Mouse (Mus musculus): ENCODE measurements at regions not wholly inside any gene's neighbourhood (a gene's known extent, or its start where the extent isn't known, plus 50 kb on each side); places are given as distances from the start of the nearest gene placed in this dataset.

GRCm38 (mm10) chr2:75452274-75453148 lies 206.6 kb upstream of the Hnrnpa3 start:
- no peak overlapping the region for H3K4me2 ChIP-seq (ENCODE audit: low read depth, low read length)
- H3K4me1 ChIP-seq (ENCODE audit: control insufficient read depth, insufficient read depth, low read length): no peaks in the 10 kb centered on the region
- H3K27me3 ChIP-seq (ENCODE audit: control insufficient read depth, insufficient read depth, low read length): no peaks in the 10 kb centered on the region
- H3K36me3 ChIP-seq (replicated peaks; ENCODE audit: control insufficient read depth, insufficient read depth, low read depth, low read length): no peaks in the 10 kb centered on the region
- WGBS: 66% methylated on average over 7 of the region's 7 CpGs
- ATAC-seq (replicated peaks; ENCODE audit: insufficient number of reproducible peaks, low FRiP score, low TSS enrichment, low read depth): no peak
- no peak for DNase-seq (ENCODE audit: low spot score)
- H3K4me3 ChIP-seq (ENCODE audit: low read depth, low read length): no peak overlapping the region
- no peak overlapping the region for H3K9ac ChIP-seq (replicated peaks; ENCODE audit: low read length)
- no peak overlapping the region for H3K27ac ChIP-seq (replicated peaks; ENCODE audit: low read depth, low read length)
- no peaks in the 10 kb centered on the region for H3K9me3 ChIP-seq (replicated peaks; ENCODE audit: control insufficient read depth, low read length)

DNA sequence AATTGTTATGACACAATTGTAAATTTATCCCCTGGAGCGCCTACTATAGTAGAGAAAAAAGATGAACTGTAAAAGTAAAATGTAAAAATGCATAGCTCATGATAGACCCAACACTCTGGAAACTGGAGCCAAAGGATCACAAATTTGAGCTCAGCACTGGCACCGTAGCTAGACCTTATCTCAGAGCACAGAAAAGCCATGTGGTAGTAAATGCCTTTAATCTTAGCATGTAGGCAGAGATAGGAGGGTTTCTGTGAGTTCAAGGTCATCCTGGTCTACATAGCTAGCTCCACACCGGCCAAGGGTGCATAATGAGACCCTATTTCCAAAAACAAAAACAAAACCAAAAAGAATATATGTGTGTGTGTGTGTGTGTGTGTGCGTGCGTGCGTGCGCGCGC lies 203.6 kb upstream of the Hnrnpa3 start:
- ATAC-seq (replicated peaks; ENCODE audit: insufficient number of reproducible peaks, low FRiP score, low TSS enrichment, low read depth) (no peak), DNase-seq (ENCODE audit: low spot score) (no peak)
- no peak overlapping the region for H3K27ac ChIP-seq (replicated peaks; ENCODE audit: low read depth, low read length)
- H3K4me3 ChIP-seq (ENCODE audit: low read depth, low read length): no peak overlapping the region
- H3K9ac ChIP-seq (replicated peaks; ENCODE audit: low read length): no peak overlapping the region
- 95% methylated on average over 9 of the region's 9 CpGs for WGBS
- H3K36me3 ChIP-seq (replicated peaks; ENCODE audit: control insufficient read depth, insufficient read depth, low read depth, low read length): no peaks in the 10 kb centered on the region
- H3K4me1 ChIP-seq (ENCODE audit: control insufficient read depth, insufficient read depth, low read length): no peaks in the 10 kb centered on the region
- H3K4me2 ChIP-seq (ENCODE audit: low read depth, low read length): no peak overlapping the region
- no peaks in the 10 kb centered on the region for H3K27me3 ChIP-seq (ENCODE audit: control insufficient read depth, insufficient read depth, low read length)
- H3K9me3 ChIP-seq (replicated peaks; ENCODE audit: control insufficient read depth, low read length): no peaks in the 10 kb centered on the region

- 67% methylated on average over 1 of the region's 1 CpGs for WGBS
- Histone ChIP-seq H3K4me3 (ENCODE audit: low read depth, low read length) (no peak overlapping the region), H3K27me3 (ENCODE audit: control insufficient read depth, insufficient read depth, low read length) (no peaks in the 10 kb centered on the region), H3K4me1 (ENCODE audit: control insufficient read depth, insufficient read depth, low read length) (no peaks in the 10 kb centered on the region), H3K27ac (replicated peaks; ENCODE audit: low read depth, low read length) (no peak overlapping the region), H3K9ac (replicated peaks; ENCODE audit: low read length) (no peak overlapping the region), H3K4me2 (ENCODE audit: low read depth, low read length) (no peak overlapping the region), H3K9me3 (replicated peaks; ENCODE audit: control insufficient read depth, low read length) (no peaks in the 10 kb centered on the region), H3K36me3 (replicated peaks; ENCODE audit: control insufficient read depth, insufficient read depth, low read depth, low read length) (no peaks in the 10 kb centered on the region)
- ATAC-seq (replicated peaks; ENCODE audit: insufficient number of reproducible peaks, low FRiP score, low TSS enrichment, low read depth): no peak
- DNase-seq (ENCODE audit: low spot score): no peak
Measured at GRCm38 (mm10) chr2:75456272-75456671, 202.8 kb upstream of the Hnrnpa3 start.

GRCm38 (mm10) chr2:75457423-75457822 lies 201.6 kb upstream of the Hnrnpa3 start:
- Histone ChIP-seq H3K27me3 (ENCODE audit: control insufficient read depth, insufficient read depth, low read length) (no peaks in the 10 kb centered on the region), H3K9me3 (replicated peaks; ENCODE audit: control insufficient read depth, low read length) (no peaks in the 10 kb centered on the region), H3K27ac (replicated peaks; ENCODE audit: low read depth, low read length) (no peak overlapping the region), H3K4me1 (ENCODE audit: control insufficient read depth, insufficient read depth, low read length) (no peaks in the 10 kb centered on the region), H3K4me2 (ENCODE audit: low read depth, low read length) (no peak overlapping the region), H3K9ac (replicated peaks; ENCODE audit: low read length) (no peak overlapping the region), H3K36me3 (replicated peaks; ENCODE audit: control insufficient read depth, insufficient read depth, low read depth, low read length) (no peaks in the 10 kb centered on the region), H3K4me3 (ENCODE audit: low read depth, low read length) (no peak overlapping the region)
- DNase-seq (ENCODE audit: low spot score): no peak
- no peak for ATAC-seq (replicated peaks; ENCODE audit: insufficient number of reproducible peaks, low FRiP score, low TSS enrichment, low read depth)
- 89% methylated on average over 3 of the region's 3 CpGs for WGBS

DNA sequence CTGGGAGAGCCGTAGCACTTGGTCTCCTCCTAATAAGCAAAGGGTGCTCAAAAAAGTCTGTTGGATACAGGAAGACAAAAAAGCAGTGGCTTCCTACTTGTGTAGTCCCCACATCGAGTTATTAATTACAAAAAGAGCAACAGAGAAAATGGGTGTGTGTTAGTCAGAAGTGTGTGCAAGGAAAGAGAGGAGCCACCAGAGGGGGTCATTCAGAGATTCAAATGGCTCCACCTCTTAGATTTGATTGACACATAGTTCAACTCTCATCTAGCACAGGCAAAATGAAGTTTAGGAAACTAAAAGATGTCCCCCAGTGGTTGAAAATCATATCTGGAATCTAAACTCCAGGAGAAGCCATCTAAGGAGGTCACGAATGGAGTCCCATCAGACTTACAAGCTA lies 200.2 kb upstream of the Hnrnpa3 start:
- DNase-seq (ENCODE audit: low spot score) (no peak), ATAC-seq (replicated peaks; ENCODE audit: insufficient number of reproducible peaks, low FRiP score, low TSS enrichment, low read depth) (no peak)
- WGBS: 89% methylated on average over 3 of the region's 3 CpGs
- Histone ChIP-seq H3K27me3 (ENCODE audit: control insufficient read depth, insufficient read depth, low read length) (no peaks in the 10 kb centered on the region), H3K4me3 (ENCODE audit: low read depth, low read length) (no peak overlapping the region), H3K9me3 (replicated peaks; ENCODE audit: control insufficient read depth, low read length) (no peaks in the 10 kb centered on the region), H3K4me1 (ENCODE audit: control insufficient read depth, insufficient read depth, low read length) (no peaks in the 10 kb centered on the region), H3K27ac (replicated peaks; ENCODE audit: low read depth, low read length) (no peak overlapping the region), H3K36me3 (replicated peaks; ENCODE audit: control insufficient read depth, insufficient read depth, low read depth, low read length) (no peaks in the 10 kb centered on the region), H3K9ac (replicated peaks; ENCODE audit: low read length) (no peak overlapping the region), H3K4me2 (ENCODE audit: low read depth, low read length) (no peak overlapping the region)

DNA sequence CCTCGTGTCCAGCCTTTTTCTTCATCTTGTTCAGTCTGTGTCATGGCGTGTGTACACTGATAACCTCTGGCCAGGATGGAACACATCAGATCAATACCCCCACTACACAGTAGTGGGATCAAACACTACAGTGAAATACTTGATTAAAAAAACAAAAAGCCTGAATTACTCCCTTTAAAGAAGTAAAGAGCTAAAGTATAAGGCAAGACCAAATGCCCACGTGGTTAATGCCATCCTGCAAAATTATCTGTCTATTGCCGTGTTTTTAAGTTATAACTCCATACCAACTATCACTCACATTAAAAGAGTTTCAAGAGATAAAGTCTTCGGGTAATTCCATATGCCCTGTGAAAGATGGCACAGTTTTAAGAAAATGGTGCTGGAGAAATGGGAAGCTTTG lies 198.6 kb upstream of the Hnrnpa3 start:
- H3K4me3 ChIP-seq (ENCODE audit: low read depth, low read length): no peak overlapping the region
- H3K4me1 ChIP-seq (ENCODE audit: control insufficient read depth, insufficient read depth, low read length): no peaks in the 10 kb centered on the region
- no peak overlapping the region for H3K4me2 ChIP-seq (ENCODE audit: low read depth, low read length)
- no peaks in the 10 kb centered on the region for H3K9me3 ChIP-seq (replicated peaks; ENCODE audit: control insufficient read depth, low read length)
- no peaks in the 10 kb centered on the region for H3K36me3 ChIP-seq (replicated peaks; ENCODE audit: control insufficient read depth, insufficient read depth, low read depth, low read length)
- no peaks in the 10 kb centered on the region for H3K27me3 ChIP-seq (ENCODE audit: control insufficient read depth, insufficient read depth, low read length)
- H3K9ac ChIP-seq (replicated peaks; ENCODE audit: low read length): no peak overlapping the region
- no peak for ATAC-seq (replicated peaks; ENCODE audit: insufficient number of reproducible peaks, low FRiP score, low TSS enrichment, low read depth)
- no peak for DNase-seq (ENCODE audit: low spot score)
- 90% methylated on average over 5 of the region's 5 CpGs for WGBS
- no peak overlapping the region for H3K27ac ChIP-seq (replicated peaks; ENCODE audit: low read depth, low read length)

- ATAC-seq (replicated peaks; ENCODE audit: insufficient number of reproducible peaks, low FRiP score, low TSS enrichment, low read depth) (no peak), DNase-seq (ENCODE audit: low spot score) (no peak)
- H3K9me3 ChIP-seq (replicated peaks; ENCODE audit: control insufficient read depth, low read length): no peaks in the 10 kb centered on the region
- H3K27ac ChIP-seq (replicated peaks; ENCODE audit: low read depth, low read length): no peak overlapping the region
- H3K4me2 ChIP-seq (ENCODE audit: low read depth, low read length): no peak overlapping the region
- H3K27me3 ChIP-seq (ENCODE audit: control insufficient read depth, insufficient read depth, low read length): no peaks in the 10 kb centered on the region
- H3K9ac ChIP-seq (replicated peaks; ENCODE audit: low read length): no peak overlapping the region
- WGBS: 67% methylated on average over 5 of the region's 5 CpGs
- H3K36me3 ChIP-seq (replicated peaks; ENCODE audit: control insufficient read depth, insufficient read depth, low read depth, low read length): no peaks in the 10 kb centered on the region
- no peak overlapping the region for H3K4me3 ChIP-seq (ENCODE audit: low read depth, low read length)
- H3K4me1 ChIP-seq (ENCODE audit: control insufficient read depth, insufficient read depth, low read length): no peaks in the 10 kb centered on the region
Measured at GRCm38 (mm10) chr2:75461019-75461418, 198.0 kb upstream of the Hnrnpa3 start.

GRCm38 (mm10) chr2:75461421-75461991 lies 197.6 kb upstream of the Hnrnpa3 start:
- no peaks in the 10 kb centered on the region for H3K4me1 ChIP-seq (ENCODE audit: control insufficient read depth, insufficient read depth, low read length)
- WGBS: 62% methylated on average over 10 of the region's 10 CpGs
- H3K9me3 ChIP-seq (replicated peaks; ENCODE audit: control insufficient read depth, low read length): no peaks in the 10 kb centered on the region
- no peak for ATAC-seq (replicated peaks; ENCODE audit: insufficient number of reproducible peaks, low FRiP score, low TSS enrichment, low read depth)
- H3K4me3 ChIP-seq (ENCODE audit: low read depth, low read length): no peak overlapping the region
- no peak overlapping the region for H3K4me2 ChIP-seq (ENCODE audit: low read depth, low read length)
- H3K27me3 ChIP-seq (ENCODE audit: control insufficient read depth, insufficient read depth, low read length): no peaks in the 10 kb centered on the region
- no peaks in the 10 kb centered on the region for H3K36me3 ChIP-seq (replicated peaks; ENCODE audit: control insufficient read depth, insufficient read depth, low read depth, low read length)
- H3K9ac ChIP-seq (replicated peaks; ENCODE audit: low read length): no peak overlapping the region
- H3K27ac ChIP-seq (replicated peaks; ENCODE audit: low read depth, low read length): no peak overlapping the region
- no peak for DNase-seq (ENCODE audit: low spot score)
